Mouse (Mus musculus): ENCODE measurements around the gene Socs7.
A peak's percentile ranks its signal among the peaks of the same experiment; 100 is the strongest.

Socs7 gene

GRCm38 (mm10) chr11:97343175-97343574, 19.2 kb upstream of the Socs7 start:
- DNase-seq (ENCODE audit: low spot score in 2 of 2) = no peak

GRCm38 (mm10) chr11:97343619-97344018, 18.7 kb upstream of the Socs7 start:
- DNase-seq (ENCODE audit: low spot score in 2 of 2) = no peak

- DNase-seq (ENCODE audit: low spot score in 2 of 2) = no peak
Observed at GRCm38 (mm10) chr11:97345446-97345845, 16.9 kb upstream of the Socs7 start.

- DNase-seq (ENCODE audit: low spot score in 2 of 2) = no peak
Observed at GRCm38 (mm10) chr11:97346383-97346782, 16.0 kb upstream of the Socs7 start.

- no peak for DNase-seq (ENCODE audit: low spot score in 2 of 2)
Observed at GRCm38 (mm10) chr11:97347291-97347690, 15.1 kb upstream of the Socs7 start.

- peak in 1 of 2 experiments; percentile 62 for DNase-seq (ENCODE audit: low spot score in 2 of 2)
Observed at GRCm38 (mm10) chr11:97350035-97350434, 12.3 kb upstream of the Socs7 start.

GRCm38 (mm10) chr11:97352027-97352684, 10.2 kb upstream of the Socs7 start, which contains the start of gene Gpr179:
Gene Gpr179, minus strand, starts transcription at chr11:97352077.
- no peak for DNase-seq (ENCODE audit: low spot score in 2 of 2)

- DNase-seq (ENCODE audit: low spot score in 2 of 2) = no peak
Observed at GRCm38 (mm10) chr11:97352935-97353597, 9.3 kb upstream of the Socs7 start.

- no peak for DNase-seq (ENCODE audit: low spot score in 2 of 2)
Observed at GRCm38 (mm10) chr11:97354646-97355045, 7.7 kb upstream of the Socs7 start.

- DNase-seq (ENCODE audit: low spot score in 2 of 2) = no peak
Observed at GRCm38 (mm10) chr11:97355247-97355646, 7.1 kb upstream of the Socs7 start.

- peak in 1 of 2 experiments; percentile 81 for DNase-seq (ENCODE audit: low spot score in 2 of 2)
Observed at GRCm38 (mm10) chr11:97357663-97358062, 4.7 kb upstream of the Socs7 start.

- DNase-seq (ENCODE audit: low spot score in 2 of 2) = peak in 1 of 2 experiments; percentile 20
Observed at GRCm38 (mm10) chr11:97362649-97362942, 245 bp downstream of the Socs7 start.

GRCm38 (mm10) chr11:97362943-97363643, 742 bp downstream of the Socs7 start:
- DNase-seq (ENCODE audit: low spot score in 2 of 2) = no peak

- DNase-seq (ENCODE audit: low spot score in 2 of 2) = no peak
Observed at GRCm38 (mm10) chr11:97363644-97363995, 1.3 kb downstream of the Socs7 start.

GRCm38 (mm10) chr11:97365556-97365955, 3.2 kb downstream of the Socs7 start:
- no peak for DNase-seq (ENCODE audit: low spot score in 2 of 2)

GRCm38 (mm10) chr11:97368501-97368900, 6.2 kb downstream of the Socs7 start:
- no peak for DNase-seq (ENCODE audit: low spot score in 2 of 2)

GRCm38 (mm10) chr11:97370329-97371091, 8.2 kb downstream of the Socs7 start:
- peak in 1 of 2 experiments; percentile 73 for DNase-seq (ENCODE audit: low spot score in 2 of 2)

GRCm38 (mm10) chr11:97372159-97372864, 10.0 kb downstream of the Socs7 start:
- DNase-seq (ENCODE audit: low spot score in 2 of 2) = no peak

GRCm38 (mm10) chr11:97373402-97373801, 11.1 kb downstream of the Socs7 start:
- DNase-seq (ENCODE audit: low spot score in 2 of 2) = no peak

- DNase-seq (ENCODE audit: low spot score in 2 of 2) = no peak
Observed at GRCm38 (mm10) chr11:97380036-97380435, 17.7 kb downstream of the Socs7 start.

- no peak for DNase-seq (ENCODE audit: low spot score in 2 of 2)
Observed at GRCm38 (mm10) chr11:97383017-97383416, 20.7 kb downstream of the Socs7 start.

GRCm38 (mm10) chr11:97383764-97384163, 21.4 kb downstream of the Socs7 start:
- no peak for DNase-seq (ENCODE audit: low spot score in 2 of 2)
